In the genomic region with DNA sequence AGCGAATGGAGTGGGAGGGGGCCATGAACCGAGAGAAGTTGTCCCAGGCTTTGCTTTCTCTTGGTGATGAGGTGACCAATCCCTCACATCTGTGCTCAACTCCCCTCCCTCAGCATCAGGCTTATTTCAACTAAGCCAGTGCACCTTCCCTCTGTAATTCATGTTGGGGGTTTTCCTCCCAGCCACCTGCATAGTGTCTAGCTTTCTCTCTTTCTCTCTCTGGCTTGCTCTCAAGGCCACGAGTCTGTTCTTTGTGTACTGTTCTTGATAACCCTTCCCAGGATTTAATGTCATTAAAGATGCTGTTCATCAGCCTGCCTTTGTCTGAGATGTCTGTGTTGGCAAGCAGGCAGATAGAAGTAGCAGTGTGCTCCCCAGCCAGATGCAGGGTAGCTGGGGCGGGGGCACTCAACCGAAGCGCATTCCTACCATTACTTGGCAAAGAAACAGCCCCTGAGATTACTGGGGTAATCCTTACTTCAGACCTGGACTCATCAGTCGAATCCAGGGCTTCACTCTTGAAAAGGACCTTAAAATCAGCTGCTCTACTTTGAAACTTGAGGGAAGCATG, we compare ENCODE assay signal across 19 mouse cellular contexts. TPM values are rescaled to one million over a fixed set of nuclear protein-coding genes. Genes with fewer than 3 reads are reported as not detected.
DNase-seq lines count a peak whose midpoint lies in the region; ATAC-seq and TF ChIP-seq lines count a peak whose summit lies in the region.
"Had no signal": no experiment of that assay in that cellular context is flagged by ENCODE, and none has a peak within 500 bp of the region (broad histone marks: within the 10 kb centered on the region; RNA-seq: fewer than 3 reads in every experiment).

No protein-coding gene starts in this region.

- H3K9ac ChIP-seq in forebrain, embryonic 14.5 days (ENCODE audit: low read length), result no peak overlapping the region
- no peak overlapping the region for H3K9ac ChIP-seq in forebrain, embryonic 15.5 days (replicated peaks)
- H3K9ac ChIP-seq in intestine, embryonic 14.5 days (ENCODE audit: low read length), result no peak overlapping the region
- no peak overlapping the region for H3K9ac ChIP-seq in intestine, embryonic 16.5 days (ENCODE audit: low read depth, low read length)
- H3K9ac ChIP-seq: forebrain, embryonic 13.5 days; limb, embryonic 12.5 days; liver, embryonic 14.5 days had no signal

- no peaks in the 10 kb centered on the region for H3K27me3 ChIP-seq in forebrain, embryonic 14.5 days (replicated peaks; ENCODE audit: control insufficient read depth, insufficient read depth, low read length)
- H3K27me3 ChIP-seq in forebrain, embryonic 15.5 days, result no peaks in the 10 kb centered on the region
- H3K27me3 ChIP-seq in intestine, embryonic 14.5 days (replicated peaks; ENCODE audit: control insufficient read depth, insufficient read depth, low read length), result no peaks in the 10 kb centered on the region
- H3K27me3 ChIP-seq in intestine, embryonic 16.5 days (replicated peaks; ENCODE audit: control insufficient read depth, insufficient read depth, low read length), result no peaks in the 10 kb centered on the region
- H3K27me3 ChIP-seq: forebrain, embryonic 13.5 days; limb, embryonic 12.5 days had no signal

- TF ChIP-seq POLR2A in brain, embryonic 14.5 days (IDR thresholded peaks at IDR 0.05; ENCODE audit: borderline replicate concordance, extremely low read depth, insufficient read depth, insufficient read length, poor library complexity, severe bottlenecking), result no peak

- H3K4me2 ChIP-seq in forebrain, embryonic 14.5 days (ENCODE audit: low read length), result no peak overlapping the region
- H3K4me2 ChIP-seq in forebrain, embryonic 15.5 days (replicated peaks), result no peak overlapping the region
- no peak overlapping the region for H3K4me2 ChIP-seq in intestine, embryonic 14.5 days (ENCODE audit: low read length)
- no peak overlapping the region for H3K4me2 ChIP-seq in intestine, embryonic 16.5 days (ENCODE audit: low read depth, low read length)
- H3K4me2 ChIP-seq: forebrain, embryonic 13.5 days; limb, embryonic 12.5 days had no signal

- no peaks in the 10 kb centered on the region for H3K36me3 ChIP-seq in forebrain, embryonic 14.5 days (ENCODE audit: control insufficient read depth, insufficient read depth, low read length)
- no peaks in the 10 kb centered on the region for H3K36me3 ChIP-seq in forebrain, embryonic 15.5 days
- H3K36me3 ChIP-seq in intestine, embryonic 14.5 days (ENCODE audit: control insufficient read depth, insufficient read depth, low read length), result no peaks in the 10 kb centered on the region
- no peaks in the 10 kb centered on the region for H3K36me3 ChIP-seq in intestine, embryonic 16.5 days (ENCODE audit: control insufficient read depth, insufficient read depth, low read length)
- H3K36me3 ChIP-seq: G1E; limb, embryonic 12.5 days had no signal

- ATAC-seq in forebrain, embryonic 14.5 days, result no peak
- no peak for ATAC-seq in forebrain, embryonic 15.5 days (replicated peaks)
- 0 out of 2 replicates have a peak, but pooled peaks have one; percentile 36 for ATAC-seq in intestine, embryonic 14.5 days (replicated peaks; ENCODE audit: low FRiP score, low TSS enrichment, low read depth)
- no peak for ATAC-seq in intestine, embryonic 16.5 days
- ATAC-seq: CD4-positive, CD25-positive, alpha-beta regulatory T cell, adult 4 months; forebrain, embryonic 13.5 days had no signal

- intact Hi-C loops in left cerebral cortex, postnatal 4 days (cut with DNase I), result no loop called here
- intact Hi-C loops in left cerebral cortex, adult 2 months (cut with DNase I), result no loop called here

- H3K4me1 ChIP-seq in forebrain, embryonic 14.5 days (ENCODE audit: control insufficient read depth, insufficient read depth, low read length), result no peaks in the 10 kb centered on the region
- H3K4me1 ChIP-seq in forebrain, embryonic 15.5 days, result 0 out of 2 replicates have a peak, but pooled peaks cover 4% of the 10 kb centered on the region
- peaks cover 14% of the 10 kb centered on the region; the same call in 1 of the 2 replicates for H3K4me1 ChIP-seq in intestine, embryonic 14.5 days (replicated peaks; ENCODE audit: control insufficient read depth, insufficient read depth, low read length)
- peaks cover 4% of the 10 kb centered on the region; the same call in 1 of the 2 replicates for H3K4me1 ChIP-seq in intestine, embryonic 16.5 days (ENCODE audit: control insufficient read depth, insufficient read depth, low read length)

- 25% methylated on average over 7 of the region's 7 CpGs for WGBS in forebrain, embryonic 14.5 days
- WGBS in forebrain, embryonic 15.5 days, result 30% methylated on average over 7 of the region's 7 CpGs
- 54% methylated on average over 7 of the region's 7 CpGs for WGBS in intestine, embryonic 14.5 days
- 57% methylated on average over 7 of the region's 7 CpGs for whole genome bisulfite sequencing in intestine, embryonic 16.5 days

- DNase-seq in forebrain, embryonic 14.5 days (ENCODE audit: low spot score), result peak; percentile 7
- no peak for DNase-seq in intestine, embryonic 14.5 days (ENCODE audit: low spot score)
- peak; percentile 23 for DNase-seq in left cerebral cortex, postnatal 4 days
- DNase-seq in left cerebral cortex, adult 2 months (ENCODE audit: extremely low spot score in 1 of 2, low spot score in 2 of 2), result no peak
- peak; percentile 32 for DNase-seq in brain, embryonic 14.5 days (ENCODE audit: low read depth)
- no peak for DNase-seq in thymus, postnatal 4 days
- DNase-seq: cerebellum, adult 9-11 months; thymus, postnatal 36 days had no signal

- H3K9me3 ChIP-seq in forebrain, embryonic 14.5 days (replicated peaks; ENCODE audit: control insufficient read depth, low read length), result no peaks in the 10 kb centered on the region
- H3K9me3 ChIP-seq in forebrain, embryonic 15.5 days, result no peaks in the 10 kb centered on the region
- H3K9me3 ChIP-seq in intestine, embryonic 14.5 days (ENCODE audit: control insufficient read depth, low read length), result no peaks in the 10 kb centered on the region
- H3K9me3 ChIP-seq in intestine, embryonic 16.5 days (ENCODE audit: control insufficient read depth, low read length), result no peaks in the 10 kb centered on the region
- H3K9me3 ChIP-seq: forebrain, embryonic 13.5 days; G1E; limb, embryonic 12.5 days had no signal

- TF ChIP-seq CTCF in left cerebral cortex, adult 2 months (IDR thresholded peaks at IDR 0.05), result no peak
- no peak for TF ChIP-seq CTCF in brain, embryonic 14.5 days (IDR thresholded peaks at IDR 0.05; ENCODE audit: borderline replicate concordance, extremely low read depth, insufficient read depth, insufficient read length)

- no peak overlapping the region for H3K27ac ChIP-seq in forebrain, embryonic 14.5 days (ENCODE audit: low read depth, low read length)
- no peak overlapping the region for H3K27ac ChIP-seq in forebrain, embryonic 15.5 days (replicated peaks)
- no peak overlapping the region for H3K27ac ChIP-seq in intestine, embryonic 14.5 days (ENCODE audit: low read depth)
- no peak overlapping the region for H3K27ac ChIP-seq in intestine, embryonic 16.5 days (ENCODE audit: low read length)
- no peak overlapping the region for H3K27ac ChIP-seq in left cerebral cortex, adult 2 months
- H3K27ac ChIP-seq: forebrain, embryonic 13.5 days; layer of hippocampus, adult 2 months; limb, embryonic 12.5 days; liver, embryonic 14.5 days had no signal

- H3K4me3 ChIP-seq in forebrain, embryonic 14.5 days (ENCODE audit: low read depth, low read length), result no peak overlapping the region
- no peak overlapping the region for H3K4me3 ChIP-seq in forebrain, embryonic 15.5 days
- no peak overlapping the region for H3K4me3 ChIP-seq in intestine, embryonic 14.5 days (ENCODE audit: low read depth, low read length)
- no peak overlapping the region for H3K4me3 ChIP-seq in intestine, embryonic 16.5 days (ENCODE audit: low read length)
- no peak overlapping the region for H3K4me3 ChIP-seq in left cerebral cortex, adult 2 months
- H3K4me3 ChIP-seq: forebrain, embryonic 13.5 days; layer of hippocampus, adult 2 months; limb, embryonic 12.5 days had no signal

RNA-seq across cellular contexts. Expression of a gene that starts 59.1 kb away (rescaled TPM):
- polyA plus RNA-seq in forebrain, embryonic 14.5 days (2014; fragmentation: Nextera tagmentation; extraction: Ambion mirVana), result 0.84 and 1.1 TPM in 2 replicates
- polyA plus RNA-seq in forebrain, embryonic 15.5 days (2015; fragmentation: Nextera tagmentation; extraction: Ambion mirVana), result 0.76 and 0.97 TPM in 2 replicates
- 11.4 and 12.1 TPM in 2 replicates for polyA plus RNA-seq in intestine, embryonic 14.5 days (2014; fragmentation: Nextera tagmentation; extraction: Ambion mirVana)
- polyA plus RNA-seq in intestine, embryonic 16.5 days (2015; fragmentation: Nextera tagmentation; extraction: Ambion mirVana), result 4.0 and 4.3 TPM in 2 replicates
- total RNA-seq in left cerebral cortex, postnatal 4 days (2021), result 1 to 10 TPM; 1.2 to 1.4 TPM
- total RNA-seq in left cerebral cortex, adult 2 months (2021), result under 1 TPM; 0.72 to 0.86 TPM
- polyA plus RNA-seq in brain, embryonic 14.5 days (2012; rRNA removed), result 0.83 and 1.6 TPM in 2 replicates
- total RNA-seq: megakaryocyte progenitor cell, adult 5-6 weeks; monocyte, adult 5-6 weeks; neutrophil, adult 5-6 weeks had no signal
- polyA plus RNA-seq: CD4-positive, CD25-positive, alpha-beta regulatory T cell, adult 4 months; G1E had no signal

Comparison
In these comparisons a context has a peak if more than half of its experiments do, and no peak if none do; other contexts are left out.
1. DNase-seq: peak in forebrain, embryonic 14.5 days (single experiment), left cerebral cortex, postnatal 4 days (single experiment) and brain, embryonic 14.5 days (single experiment); none in intestine, embryonic 14.5 days (single experiment), left cerebral cortex, adult 2 months (0 of 2) and thymus, postnatal 4 days (single experiment).